Mouse (Mus musculus): ENCODE data around the gene Ptpdc1. TPM values are rescaled to one million over a fixed set of nuclear protein-coding genes. Genes with fewer than 3 reads are reported as not detected.

Gene Ptpdc1
- polyA plus RNA-seq, 1 experiment, result not detected

DNA sequence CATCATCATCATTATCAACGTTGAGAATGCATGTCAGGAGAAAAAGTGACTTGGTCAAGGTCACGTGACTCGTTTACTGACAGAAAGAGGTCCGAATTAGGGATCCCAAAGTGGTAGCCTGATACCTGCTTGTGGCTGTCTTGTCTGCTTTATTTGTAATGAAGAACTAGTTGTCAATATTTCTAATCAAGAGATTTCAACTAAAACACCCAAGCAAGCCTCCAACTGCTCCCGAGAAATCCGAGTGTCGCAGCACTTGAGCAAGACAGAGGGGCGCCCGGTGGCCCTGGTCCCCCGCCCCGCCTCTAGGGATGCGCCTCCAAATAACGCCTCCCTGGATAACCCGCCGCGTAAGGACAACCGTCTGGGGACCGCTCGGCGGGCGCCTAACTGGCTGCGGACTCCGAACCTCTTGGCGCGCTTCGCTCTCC is 481 bp downstream of the Ptpdc1 start:
- TF ChIP-seq GATA1 (IDR thresholded peaks at IDR 0.05; ENCODE audit: low read length), result no peak

DNA sequence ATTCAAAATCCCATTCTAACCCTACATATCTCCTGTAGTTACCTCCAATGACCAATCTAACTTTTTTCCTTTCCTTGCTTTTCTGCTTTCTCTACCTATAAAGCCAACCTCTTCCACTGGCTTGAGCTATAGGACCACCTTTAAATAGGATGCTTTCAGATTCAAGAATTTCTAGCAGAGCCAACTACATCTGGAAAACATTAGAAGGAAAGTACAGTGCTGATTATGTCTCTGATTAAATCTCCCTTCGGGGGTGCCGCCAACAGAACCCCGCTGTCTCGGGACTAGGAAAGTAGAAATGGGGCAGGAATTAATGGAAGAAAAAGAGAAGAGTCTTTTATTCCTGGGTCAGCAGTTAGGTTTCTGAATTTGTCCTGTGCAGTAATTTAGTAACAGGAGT is 6.6 kb downstream of the Ptpdc1 start:
- TF ChIP-seq GATA1 (IDR thresholded peaks at IDR 0.05; ENCODE audit: low read length), result no peak

DNA sequence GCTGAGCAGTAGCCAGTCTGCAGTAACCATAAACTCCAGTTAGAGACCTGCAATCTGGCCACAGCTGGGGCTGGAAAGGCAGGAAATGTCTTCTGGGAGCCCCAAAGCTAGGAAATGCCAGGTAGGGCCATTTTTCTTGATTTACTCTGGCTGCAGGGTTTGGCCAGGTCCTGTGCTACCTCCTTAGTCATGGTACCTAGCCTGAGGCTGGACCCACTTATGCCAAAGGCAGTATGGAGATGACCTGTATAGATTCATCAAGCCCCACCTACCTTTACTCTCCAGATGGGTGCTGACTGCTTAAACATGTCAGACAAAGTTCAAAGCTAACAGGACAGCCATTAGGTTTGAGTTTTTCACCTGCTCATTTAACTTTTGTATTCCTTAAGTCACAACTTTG is 7.7 kb downstream of the Ptpdc1 start:
- no peak for TF ChIP-seq GATA1 (IDR thresholded peaks at IDR 0.05; ENCODE audit: low read length)

DNA sequence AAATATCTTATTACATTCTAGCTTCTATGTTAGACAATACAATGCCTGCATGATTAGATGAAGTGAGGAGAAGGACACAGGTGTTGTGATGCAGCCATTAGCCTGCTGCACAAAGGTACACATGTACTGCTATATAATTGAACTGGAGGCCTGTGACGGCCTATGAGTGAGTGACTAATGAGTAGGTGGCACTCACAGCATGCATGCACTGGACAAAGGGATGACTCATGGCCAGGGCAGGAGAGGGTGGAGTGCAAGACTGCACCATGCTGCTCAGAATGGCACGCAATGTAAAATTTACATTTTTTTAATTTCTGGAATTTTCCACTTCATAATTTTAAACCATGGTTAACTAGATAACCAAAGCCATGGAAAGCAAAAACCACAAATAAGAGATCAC is 10.9 kb downstream of the Ptpdc1 start:
- no peak for TF ChIP-seq GATA1 (IDR thresholded peaks at IDR 0.05; ENCODE audit: low read length)

DNA sequence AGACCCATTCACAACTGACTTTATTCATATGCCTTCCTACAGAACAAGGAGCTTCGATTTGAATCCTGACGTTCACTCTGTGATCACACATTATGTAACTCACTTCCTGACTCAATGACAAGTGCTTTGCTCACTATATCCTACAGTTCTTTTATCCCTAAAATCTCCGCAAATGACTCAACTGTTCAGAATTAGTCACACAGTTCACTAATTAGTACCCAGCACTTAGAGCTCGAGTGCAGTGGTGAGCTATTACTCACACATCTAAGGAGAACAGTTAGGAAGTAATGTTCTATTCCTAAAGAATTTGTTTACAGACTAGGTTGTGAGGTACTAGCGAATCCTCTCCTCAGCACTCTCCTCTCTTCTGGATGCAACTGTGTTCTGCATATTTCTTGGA is 16.4 kb downstream of the Ptpdc1 start:
- no peak for TF ChIP-seq GATA1 (IDR thresholded peaks at IDR 0.05; ENCODE audit: low read length)

DNA sequence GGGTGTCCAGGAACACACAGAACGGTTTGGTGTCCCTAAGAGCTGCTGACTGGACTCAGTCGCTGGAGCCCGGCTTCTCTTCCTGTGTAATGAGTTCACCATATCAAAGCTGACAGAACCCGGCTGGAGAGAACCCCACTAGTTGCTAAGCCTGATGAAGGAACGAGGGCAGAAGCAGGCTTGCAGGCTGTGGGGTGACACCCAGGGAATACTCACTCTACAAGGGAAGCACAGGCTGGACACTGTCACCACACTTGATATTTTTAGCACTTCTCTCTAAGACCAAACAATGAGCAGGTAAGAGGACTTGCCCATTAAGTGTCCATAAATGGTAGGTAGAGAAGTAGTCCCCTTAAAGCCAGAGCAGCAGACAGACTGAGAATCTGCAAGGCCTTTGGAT is 20.9 kb downstream of the Ptpdc1 start:
- no peak for TF ChIP-seq GATA1 (IDR thresholded peaks at IDR 0.05; ENCODE audit: low read length)

- TF ChIP-seq GATA1 (IDR thresholded peaks at IDR 0.05; ENCODE audit: low read length), result no peak
Observed at GRCm38 (mm10) chr13:48603296-48603695, 22.2 kb downstream of the Ptpdc1 start.

DNA sequence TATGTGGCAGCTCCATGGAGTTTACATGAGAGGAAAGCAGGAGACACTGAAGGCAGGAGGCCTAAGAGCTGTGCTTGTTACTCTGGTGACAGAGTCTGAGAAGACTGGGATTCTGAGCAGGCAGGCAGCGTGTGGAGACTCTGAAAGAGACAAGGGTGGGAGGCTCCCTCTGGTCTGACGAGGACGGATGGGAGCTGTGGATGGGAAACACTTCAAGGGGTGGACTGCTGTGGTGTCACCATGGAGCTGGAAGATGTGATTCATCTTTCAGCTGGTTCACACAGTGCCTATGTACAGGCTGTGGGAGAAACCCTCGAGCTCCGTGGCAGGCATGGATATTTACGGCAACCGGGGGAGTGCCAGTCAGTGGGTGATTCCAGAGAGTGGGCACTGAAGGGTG is 30.9 kb downstream of the Ptpdc1 start:
- TF ChIP-seq GATA1 (IDR thresholded peaks at IDR 0.05; ENCODE audit: low read length), result no peak

DNA sequence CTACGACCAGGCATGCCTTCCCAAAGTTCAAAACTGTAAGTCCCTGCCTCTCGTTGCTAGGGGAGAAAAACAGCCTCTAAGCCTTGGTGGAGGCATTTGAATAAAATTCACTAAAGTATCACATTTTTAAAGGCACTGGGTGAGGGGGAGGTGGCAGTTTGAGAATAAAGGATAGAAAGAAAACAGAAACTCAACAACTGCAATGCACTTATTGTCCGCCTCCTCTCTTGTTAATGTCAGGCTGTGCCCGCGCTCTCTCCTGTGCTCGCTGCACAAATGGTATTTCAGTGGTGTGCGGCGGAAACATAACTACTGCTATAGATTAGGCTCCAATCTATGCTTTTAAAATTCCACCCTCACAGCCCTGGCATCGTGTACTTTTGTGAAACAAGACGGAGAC is 31.4 kb downstream of the Ptpdc1 start:
- TF ChIP-seq GATA1 (IDR thresholded peaks at IDR 0.05; ENCODE audit: low read length), result no peak

GRCm38 (mm10) chr13:48593181-48593580 is 32.3 kb downstream of the Ptpdc1 start:
- TF ChIP-seq GATA1 (IDR thresholded peaks at IDR 0.05; ENCODE audit: low read length), result no peak

GRCm38 (mm10) chr13:48590743-48591142 is 34.7 kb downstream of the Ptpdc1 start:
- TF ChIP-seq GATA1 (IDR thresholded peaks at IDR 0.05; ENCODE audit: low read length), result no peak

- no peak for TF ChIP-seq GATA1 (IDR thresholded peaks at IDR 0.05; ENCODE audit: low read length)
Observed at GRCm38 (mm10) chr13:48587354-48587753, 38.1 kb downstream of the Ptpdc1 start.

DNA sequence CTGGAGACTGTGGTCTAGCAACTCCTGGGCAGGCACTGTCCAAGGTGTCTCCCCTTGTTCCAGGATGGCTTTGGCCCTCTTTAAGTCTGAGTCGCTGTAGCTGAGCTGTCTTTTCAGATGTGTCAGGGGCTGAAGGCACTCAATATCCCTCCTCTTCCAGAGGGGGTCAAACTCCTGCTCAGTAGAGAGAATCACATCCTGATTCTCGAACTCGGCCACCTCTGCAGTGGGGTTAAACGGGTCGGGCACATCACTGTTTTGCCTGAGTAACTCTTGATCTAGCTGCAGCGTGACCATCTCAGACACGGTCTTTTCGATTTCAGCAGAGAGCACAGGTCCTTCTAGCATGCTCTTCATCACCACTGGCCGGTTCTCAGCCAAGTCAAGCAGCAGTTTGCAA is 39.0 kb downstream of the Ptpdc1 start:
- no peak for TF ChIP-seq GATA1 (IDR thresholded peaks at IDR 0.05; ENCODE audit: low read length)

GRCm38 (mm10) chr13:48585786-48586185 is 39.7 kb downstream of the Ptpdc1 start:
- TF ChIP-seq GATA1 (IDR thresholded peaks at IDR 0.05; ENCODE audit: low read length), result no peak

DNA sequence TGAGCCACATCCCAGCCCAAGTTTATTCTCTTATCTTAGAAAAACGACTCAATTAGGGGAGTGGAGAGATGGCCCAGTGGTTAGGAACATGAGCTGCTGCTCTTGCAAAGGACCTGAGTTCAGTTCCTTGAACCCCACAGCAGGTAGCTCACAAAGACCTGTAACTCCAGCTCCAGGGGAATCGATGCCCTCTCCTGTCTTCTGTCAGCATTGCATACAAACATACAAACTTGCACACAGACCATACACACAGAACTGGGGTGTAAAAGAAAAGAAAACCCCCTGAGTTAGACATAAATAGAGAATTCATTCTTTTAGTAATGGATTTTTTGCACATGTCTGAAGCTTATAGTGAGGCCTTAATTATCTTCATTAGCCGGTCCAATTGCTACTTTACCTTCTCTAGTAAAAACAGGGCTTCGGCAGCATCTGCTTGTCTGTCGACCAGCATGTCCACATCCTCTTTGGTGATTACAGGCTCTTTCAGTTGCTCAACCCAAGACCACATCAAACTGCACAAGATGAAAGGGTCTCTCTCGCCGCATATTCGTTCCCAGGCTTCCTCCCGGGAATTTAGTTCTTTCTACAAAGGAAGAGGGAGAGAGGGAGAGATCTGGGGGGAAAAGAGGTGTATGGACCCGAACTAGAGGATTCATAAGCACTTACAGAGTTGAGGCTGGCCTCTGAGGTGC is 42.6 kb downstream of the Ptpdc1 start:
- TF ChIP-seq GATA1 (IDR thresholded peaks at IDR 0.05; ENCODE audit: low read length), result no peak

- no peak for TF ChIP-seq GATA1 (IDR thresholded peaks at IDR 0.05; ENCODE audit: low read length)
Observed at GRCm38 (mm10) chr13:48578616-48579015, 46.8 kb downstream of the Ptpdc1 start.

GRCm38 (mm10) chr13:48577836-48578235 is 47.6 kb downstream of the Ptpdc1 start:
- TF ChIP-seq GATA1 (IDR thresholded peaks at IDR 0.05; ENCODE audit: low read length), result no peak

- no peak for TF ChIP-seq GATA1 (IDR thresholded peaks at IDR 0.05; ENCODE audit: low read length)
Observed at GRCm38 (mm10) chr13:48577007-48577406, 48.5 kb downstream of the Ptpdc1 start.
